Mouse (Mus musculus) thymus, adult 2 months (tissue): ENCODE measurements around the gene Abcc4. TPM values are rescaled to one million over a fixed set of nuclear protein-coding genes. Genes with fewer than 3 reads are reported as not detected.

Experiments
- DNase-seq: peaks from one replicate; pipeline ENCODE4 v3.0.0; 2021
- H3K27ac ChIP-seq: fragments of 200-500 bp; 2 replicates; pipeline ENCODE4 v1.5.1; 2012; ENCODE audit warnings: low read length, control low read depth; ENCODE audit not compliant: control insufficient read depth, insufficient read depth
- H3K27me3 ChIP-seq: fragments of 200-500 bp; 2 replicates; pipeline ENCODE4 v1.6.1; 2012; ENCODE audit warnings: mild to moderate bottlenecking, low read length, moderate library complexity, mixed read lengths; ENCODE audit not compliant: control insufficient read depth, insufficient read depth
- H3K36me3 ChIP-seq: fragments of 200-500 bp; 2 replicates; pipeline ENCODE4 v1.6.1; 2012; ENCODE audit warnings: mild to moderate bottlenecking, low read length, moderate library complexity; ENCODE audit not compliant: control insufficient read depth, insufficient read depth
- H3K4me1 ChIP-seq: fragments of 200-500 bp; replicated peaks from 2 replicates; pipeline ENCODE4 v1.6.1; 2012; ENCODE audit warnings: low read length; ENCODE audit not compliant: control insufficient read depth, insufficient read depth
- H3K4me3 ChIP-seq: fragments of 200-500 bp; 2 replicates; pipeline ENCODE4 v1.5.1; 2012; ENCODE audit warnings: mild to moderate bottlenecking, low read length, control low read depth, moderate library complexity; ENCODE audit not compliant: control insufficient read depth, insufficient read depth
- CTCF ChIP-seq: fragments of 200-500 bp; IDR thresholded peaks from 2 replicates; pipeline ENCODE4 v1.5.1; 2012; ENCODE audit warnings: mild to moderate bottlenecking, control low read depth, low read length, moderate library complexity, borderline replicate concordance; ENCODE audit not compliant: control insufficient read depth, poor library complexity, insufficient read depth; ENCODE audit errors: extremely low read depth
- POLR2A ChIP-seq: fragments of 200-500 bp; IDR thresholded peaks from 2 replicates; pipeline ENCODE4 v1.6.1; 2012; ENCODE audit warnings: mild to moderate bottlenecking, low read length, control low read depth, moderate library complexity; ENCODE audit not compliant: control insufficient read depth, poor library complexity, insufficient read depth; ENCODE audit errors: extremely low read depth
- WGBS: fragments of 180-500 bp; shearing (Covaris S2); methylation state at CpG from one replicate; pipeline ENCODE4 v1.1.7; 2018; 5-methylcytosine and 5-hydroxymethylcytosine counted together
- polyA plus RNA-seq: library from polyadenylated mRNA; depleted of rRNA; stranded (reverse); fragments of >200 nt; gene quantifications from 2 replicates; pipeline ENCODE4 v1.2.3, GENCODE M21; 2012

Gene Abcc4
- polyA plus RNA-seq, 1 experiment: 5.5 TPM

- no peak overlapping the region for H3K27ac ChIP-seq
- TF ChIP-seq CTCF (no peak), POLR2A (no peak)
- no peaks in the 10 kb centered on the region for H3K27me3 ChIP-seq
- WGBS: 62% methylated on average over 6 of the region's 6 CpGs
- no peak overlapping the region for H3K4me3 ChIP-seq
- no peak for DNase-seq
- no peaks in the 10 kb centered on the region for H3K36me3 ChIP-seq
- peaks cover 24% of the 10 kb centered on the region for H3K4me1 ChIP-seq
These were observed 20.4 kb downstream of the Abcc4 start for GRCm38 (mm10) chr14:118685572-118685971.

DNA sequence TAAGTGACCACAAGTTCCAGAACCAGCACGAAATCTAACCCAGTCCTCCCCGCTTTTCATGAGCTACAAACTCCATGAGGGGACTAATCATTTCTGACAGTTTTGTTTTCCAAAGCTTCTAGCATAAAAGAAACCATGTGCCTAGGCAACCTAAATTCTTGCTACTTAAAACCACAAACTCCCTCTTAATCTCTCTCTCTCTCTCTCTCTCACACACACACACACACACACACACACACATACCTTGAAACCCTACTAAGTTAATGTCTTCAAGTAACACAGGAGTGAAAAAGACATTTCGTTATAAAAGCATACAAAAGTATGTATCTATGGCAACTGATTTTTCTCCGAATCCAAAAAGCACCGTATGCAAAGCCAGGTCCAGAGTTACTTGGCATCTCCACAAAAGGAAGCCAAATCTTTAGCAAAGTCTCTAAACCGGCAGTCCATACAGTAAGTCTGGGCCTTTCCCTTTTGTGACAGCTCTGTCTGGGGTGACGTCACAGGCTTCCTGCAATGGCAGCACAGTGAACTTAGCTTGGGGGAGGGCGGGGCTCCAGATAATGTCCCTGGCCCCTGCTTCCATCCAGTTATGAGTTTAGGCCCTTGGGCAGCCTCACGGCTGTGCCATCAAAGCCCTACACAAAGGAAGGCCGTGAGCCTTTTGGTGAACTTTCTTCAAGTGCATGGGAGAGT lies 23.5 kb downstream of the Abcc4 start:
- WGBS: 77% methylated on average over 10 of the region's 10 CpGs
- Histone ChIP-seq H3K4me3 (no peak overlapping the region), H3K36me3 (no peaks in the 10 kb centered on the region), H3K27ac (no peak overlapping the region), H3K27me3 (no peaks in the 10 kb centered on the region), H3K4me1 (peaks cover 15% of the 10 kb centered on the region)
- TF ChIP-seq POLR2A: no peak
- no peak for TF ChIP-seq CTCF
- DNase-seq: no peak

- H3K4me3 ChIP-seq: no peak overlapping the region
- H3K36me3 ChIP-seq: no peaks in the 10 kb centered on the region
- TF ChIP-seq CTCF (no peak), POLR2A (no peak)
- H3K27ac ChIP-seq: no peak overlapping the region
- no peak for DNase-seq
- WGBS: 11% methylated on average over 8 of the region's 8 CpGs
- H3K27me3 ChIP-seq: no peaks in the 10 kb centered on the region
- peaks cover 15% of the 10 kb centered on the region for H3K4me1 ChIP-seq
These were observed 24.9 kb downstream of the Abcc4 start for GRCm38 (mm10) chr14:118681087-118681486.

GRCm38 (mm10) chr14:118678279-118678985 lies 27.6 kb downstream of the Abcc4 start:
- no peak for DNase-seq
- Histone ChIP-seq H3K36me3 (no peaks in the 10 kb centered on the region), H3K4me1 (peaks cover 36% of the 10 kb centered on the region), H3K27me3 (no peaks in the 10 kb centered on the region), H3K4me3 (no peak overlapping the region), H3K27ac (no peak overlapping the region)
- TF ChIP-seq POLR2A (no peak), CTCF (no peak)
- 94% methylated on average over 9 of the region's 9 CpGs for WGBS

DNA sequence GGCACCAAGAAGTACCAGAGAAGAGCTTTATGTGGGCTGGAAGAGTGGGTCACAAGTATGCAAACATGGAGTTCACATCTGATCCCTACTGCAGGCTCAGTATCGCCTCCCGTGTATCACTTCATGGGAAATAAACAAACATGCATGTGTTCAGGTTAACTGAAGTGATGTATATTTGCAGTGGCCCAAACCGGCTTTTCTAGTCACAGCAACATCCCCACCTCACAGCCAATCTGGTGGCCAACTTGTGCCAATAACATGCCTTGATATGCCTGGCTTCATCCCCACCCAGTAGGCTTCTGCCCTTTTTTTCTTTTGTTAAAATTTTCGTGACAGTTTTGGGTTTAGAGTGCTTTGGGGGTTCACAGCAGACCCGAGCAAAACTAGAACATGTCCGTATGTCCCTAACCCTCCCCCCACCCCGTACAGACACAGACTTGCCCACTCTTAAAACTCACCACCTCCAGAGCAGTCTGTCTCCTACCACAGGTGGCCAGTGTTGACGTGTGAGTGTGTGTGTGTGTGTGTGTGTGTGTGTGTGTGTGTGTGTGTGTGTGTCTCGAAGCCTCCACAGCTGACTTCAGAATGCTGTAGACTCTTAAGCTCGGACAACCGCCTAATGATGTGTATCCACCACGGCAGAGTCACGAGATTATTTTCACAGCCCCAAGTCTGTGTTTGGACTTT lies 29.6 kb downstream of the Abcc4 start:
- Histone ChIP-seq H3K4me3 (no peak overlapping the region), H3K4me1 (peaks cover 33% of the 10 kb centered on the region), H3K27ac (no peak overlapping the region), H3K27me3 (no peaks in the 10 kb centered on the region), H3K36me3 (no peaks in the 10 kb centered on the region)
- DNase-seq: no peak
- TF ChIP-seq CTCF: no peak
- no peak for TF ChIP-seq POLR2A
- 90% methylated on average over 13 of the region's 13 CpGs for WGBS

DNA sequence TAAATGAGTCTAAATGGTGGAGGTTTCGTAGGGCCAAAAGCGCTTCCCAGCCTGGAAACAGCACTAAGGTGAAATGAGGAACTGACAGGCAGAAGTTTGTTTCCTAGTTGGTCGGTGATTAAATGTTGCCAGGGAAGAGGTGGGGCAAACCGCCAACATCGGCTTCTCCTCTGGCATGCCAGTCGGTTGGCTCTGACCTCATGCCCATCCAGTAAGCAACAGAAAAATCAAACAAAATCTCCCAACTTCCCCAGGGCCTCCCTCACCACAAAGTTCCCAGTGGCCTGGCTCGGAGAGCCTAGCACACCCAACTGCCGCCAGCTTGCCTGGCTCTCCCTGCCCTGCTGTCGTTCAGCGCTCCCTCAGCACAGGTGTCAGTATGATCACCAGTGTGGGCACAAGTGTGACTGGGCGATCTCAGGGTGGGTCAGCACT lies 31.3 kb downstream of the Abcc4 start:
- TF ChIP-seq POLR2A (no peak), CTCF (no peak)
- H3K4me1 ChIP-seq: peaks cover 25% of the 10 kb centered on the region
- no peaks in the 10 kb centered on the region for H3K36me3 ChIP-seq
- no peak overlapping the region for H3K4me3 ChIP-seq
- H3K27me3 ChIP-seq: no peaks in the 10 kb centered on the region
- H3K27ac ChIP-seq: no peak overlapping the region
- no peak for DNase-seq
- 34% methylated on average over 11 of the region's 11 CpGs for WGBS
